Mouse (Mus musculus) stomach, embryonic 14.5 days (tissue): ENCODE measurements around the gene Ccnl1. TPM values are rescaled to one million over a fixed set of nuclear protein-coding genes. Genes with fewer than 3 reads are reported as not detected.
A peak's percentile ranks its signal among the peaks of the same experiment; 100 is the strongest.

Source experiments
- ATAC-seq: fragments of 200-750 bp; cut with Nextera tagmentation; 2 replicates; pipeline ENCODE4 v1.8.0; 2017; ENCODE audit warnings: low read depth, moderate TSS enrichment; ENCODE audit not compliant: insufficient number of reproducible peaks, insufficient read depth, low FRiP score
- H3K27ac ChIP-seq: fragments of 300-500 bp; sonication (generic); 2 replicates; pipeline ENCODE4 v1.5.1; 2014; ENCODE audit warnings: mild to moderate bottlenecking, low read length, moderate library complexity, mixed read lengths
- H3K27me3 ChIP-seq: fragments of 300-500 bp; sonication (generic); 2 replicates; pipeline ENCODE4 v1.6.1; 2014; ENCODE audit warnings: low read length, control low read depth, mixed read lengths; ENCODE audit not compliant: control insufficient read depth, insufficient read depth
- H3K36me3 ChIP-seq: fragments of 300-500 bp; sonication (generic); 2 replicates; pipeline ENCODE4 v1.6.1; 2014; ENCODE audit warnings: mild to moderate bottlenecking, control low read depth, low read length, moderate library complexity, mixed read lengths; ENCODE audit not compliant: control insufficient read depth, insufficient read depth
- H3K4me1 ChIP-seq: fragments of 300-500 bp; sonication (generic); 2 replicates; pipeline ENCODE4 v1.6.1; 2014; ENCODE audit warnings: low read length, control low read depth, mixed read lengths; ENCODE audit not compliant: control insufficient read depth, insufficient read depth
- H3K4me2 ChIP-seq: fragments of 300-500 bp; sonication (generic); replicated peaks from 2 replicates; pipeline ENCODE4 v1.6.1; 2014; ENCODE audit warnings: low read depth, low read length, control low read depth
- H3K4me3 ChIP-seq: fragments of 300-500 bp; sonication (generic); 2 replicates; pipeline ENCODE4 v1.5.1; 2014; ENCODE audit warnings: low read depth, low read length, control low read depth
- H3K9ac ChIP-seq: fragments of 300-500 bp; sonication (generic); replicated peaks from 2 replicates; pipeline ENCODE4 v1.6.1; 2014; ENCODE audit warnings: low read depth, mild to moderate bottlenecking, control low read depth, low read length, moderate library complexity, mixed read lengths
- H3K9me3 ChIP-seq: fragments of 300-500 bp; sonication (generic); 2 replicates; pipeline ENCODE4 v1.6.1; 2016; ENCODE audit warnings: low read depth, low read length, control low read depth; ENCODE audit not compliant: control insufficient read depth
- WGBS: fragments of 180-500 bp; shearing (Covaris S2); extraction: QIAGEN DNeasy Blood & Tissue Kit; methylation state at CpG from one replicate; pipeline ENCODE4 v1.1.7; 2014; 5-methylcytosine and 5-hydroxymethylcytosine counted together
- polyA plus RNA-seq: library from polyadenylated mRNA; unstranded; fragments of >200 nt; fragmentation: Nextera tagmentation; extraction: Ambion mirVana; gene quantifications from 2 replicates; pipeline ENCODE4 v1.2.1, GENCODE M21; 2014

Gene Ccnl1
- polyA plus RNA-seq, 1 experiment from 2014 or later = 137 TPM

GRCm38 (mm10) chr3:65925058-65925740 lies 32.9 kb downstream of the Ccnl1 start:
- Histone ChIP-seq H3K4me1 (0 out of 2 replicates have a peak, but pooled peaks cover 11% of the 10 kb centered on the region), H3K9me3 (no peaks in the 10 kb centered on the region), H3K27me3 (no peaks in the 10 kb centered on the region), H3K36me3 (no peaks in the 10 kb centered on the region), H3K4me2 (no peak overlapping the region), H3K4me3 (no peak overlapping the region), H3K27ac (no peak overlapping the region), H3K9ac (no peak overlapping the region)
- WGBS = 80% methylated on average over 5 of the region's 5 CpGs
- no peak for ATAC-seq

DNA sequence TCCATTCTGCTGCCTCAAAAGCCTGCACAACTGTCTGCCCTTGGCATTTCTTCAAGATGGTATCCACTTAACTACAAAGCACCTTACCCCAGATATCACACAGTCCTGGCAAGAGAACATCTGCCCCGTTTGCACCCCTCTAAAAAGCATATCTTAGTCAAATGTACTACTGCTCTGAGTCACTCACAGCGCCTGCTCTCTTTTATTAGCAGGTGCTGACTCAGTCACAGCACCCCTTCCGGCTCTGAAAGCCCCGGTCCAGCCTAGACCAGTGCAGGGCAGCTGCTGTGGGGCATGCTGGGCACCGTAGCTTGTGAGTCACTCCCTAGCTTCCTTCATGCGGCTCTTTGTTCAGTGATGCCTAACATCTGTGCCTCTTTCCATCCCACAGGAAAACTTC lies 35.6 kb downstream of the Ccnl1 start:
- Histone ChIP-seq H3K36me3 (no peaks in the 10 kb centered on the region), H3K4me3 (no peak overlapping the region), H3K9ac (no peak overlapping the region), H3K4me2 (no peak overlapping the region), H3K27ac (no peak overlapping the region), H3K9me3 (no peaks in the 10 kb centered on the region), H3K4me1 (no peaks in the 10 kb centered on the region), H3K27me3 (no peaks in the 10 kb centered on the region)
- 68% methylated on average over 6 of the region's 6 CpGs for WGBS
- ATAC-seq = 0 out of 2 replicates have a peak, but pooled peaks have one; percentile 37

- WGBS = 83% methylated on average over 1 of the region's 1 CpGs
These were observed 36.4 kb downstream of the Ccnl1 start for GRCm38 (mm10) chr3:65921671-65922070.

GRCm38 (mm10) chr3:65919016-65919415 lies 39.0 kb downstream of the Ccnl1 start:
- 95% methylated on average over 2 of the region's 2 CpGs for WGBS
- no peak overlapping the region for H3K4me3 ChIP-seq
- no peaks in the 10 kb centered on the region for H3K9me3 ChIP-seq
- no peaks in the 10 kb centered on the region for H3K27me3 ChIP-seq
- no peak overlapping the region for H3K9ac ChIP-seq
- H3K27ac ChIP-seq = no peak overlapping the region
- no peak for ATAC-seq
- no peaks in the 10 kb centered on the region for H3K4me1 ChIP-seq
- no peak overlapping the region for H3K4me2 ChIP-seq
- H3K36me3 ChIP-seq = no peaks in the 10 kb centered on the region

More at GRCm38 (mm10) chr3:65921671-65922070, 36.4 kb downstream of the Ccnl1 start:
- H3K4me2 ChIP-seq = no peak overlapping the region
- no peak overlapping the region for H3K9ac ChIP-seq
- H3K9me3 ChIP-seq = no peaks in the 10 kb centered on the region
- no peak overlapping the region for H3K27ac ChIP-seq
- no peaks in the 10 kb centered on the region for H3K4me1 ChIP-seq
- no peak for ATAC-seq
- no peaks in the 10 kb centered on the region for H3K36me3 ChIP-seq
- no peak overlapping the region for H3K4me3 ChIP-seq
- H3K27me3 ChIP-seq = no peaks in the 10 kb centered on the region

GRCm38 (mm10) chr3:65912928-65913327 lies 45.1 kb downstream of the Ccnl1 start:
- ATAC-seq = no peak
- Histone ChIP-seq H3K9me3 (no peaks in the 10 kb centered on the region), H3K27ac (no peak overlapping the region), H3K27me3 (no peaks in the 10 kb centered on the region), H3K9ac (no peak overlapping the region), H3K36me3 (no peaks in the 10 kb centered on the region), H3K4me2 (no peak overlapping the region), H3K4me1 (no peaks in the 10 kb centered on the region), H3K4me3 (no peak overlapping the region)
- 53% methylated on average over 4 of the region's 4 CpGs for WGBS

DNA sequence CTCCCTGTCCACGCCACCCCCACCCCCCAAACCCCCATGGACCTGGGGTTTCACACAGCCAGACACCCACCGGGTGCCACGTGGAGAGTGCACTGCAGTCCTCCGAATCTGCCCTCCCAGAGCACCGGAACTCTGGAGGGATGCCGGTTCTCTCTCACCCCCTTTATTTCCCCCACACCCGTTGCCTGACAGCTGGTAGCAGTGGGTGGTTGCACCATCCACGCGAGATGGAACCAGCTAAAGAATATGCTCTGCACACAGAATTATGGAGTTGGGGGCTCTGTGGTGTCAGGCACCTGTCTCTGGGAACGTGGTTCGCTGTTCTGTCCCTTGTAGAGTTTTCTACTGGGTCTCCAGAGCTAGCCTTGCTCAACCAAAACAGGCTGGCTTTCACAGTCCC lies 45.8 kb downstream of the Ccnl1 start:
- no peaks in the 10 kb centered on the region for H3K4me1 ChIP-seq
- no peaks in the 10 kb centered on the region for H3K27me3 ChIP-seq
- H3K4me3 ChIP-seq = no peak overlapping the region
- no peak overlapping the region for H3K4me2 ChIP-seq
- H3K27ac ChIP-seq = no peak overlapping the region
- no peaks in the 10 kb centered on the region for H3K9me3 ChIP-seq
- 80% methylated on average over 11 of the region's 11 CpGs for WGBS
- H3K9ac ChIP-seq = no peak overlapping the region
- ATAC-seq = no peak
- no peaks in the 10 kb centered on the region for H3K36me3 ChIP-seq

DNA sequence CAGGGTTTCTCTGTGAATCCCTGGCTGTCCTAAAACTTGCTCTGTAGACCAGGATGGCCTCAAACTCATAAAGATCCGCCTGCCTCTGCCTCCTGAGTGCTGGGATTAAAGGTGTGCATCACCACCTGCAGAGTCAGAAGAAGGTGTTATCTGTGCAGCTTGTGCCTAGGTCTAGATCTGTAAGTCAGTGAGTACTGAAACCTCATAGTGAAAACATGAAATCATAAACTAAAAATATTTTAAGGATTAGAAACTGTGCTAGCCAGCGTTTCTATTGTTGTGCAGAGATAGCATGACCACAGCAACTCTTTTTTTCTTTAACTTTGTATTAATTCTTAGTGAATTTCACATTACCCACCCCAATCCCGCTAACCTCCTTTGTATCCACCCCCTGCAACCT lies 46.8 kb downstream of the Ccnl1 start:
- ATAC-seq = no peak
- Histone ChIP-seq H3K4me1 (no peaks in the 10 kb centered on the region), H3K4me3 (no peak overlapping the region), H3K27me3 (no peaks in the 10 kb centered on the region), H3K36me3 (no peaks in the 10 kb centered on the region), H3K9me3 (no peaks in the 10 kb centered on the region), H3K27ac (no peak overlapping the region), H3K4me2 (no peak overlapping the region), H3K9ac (no peak overlapping the region)
- WGBS = 88% methylated on average over 3 of the region's 3 CpGs

GRCm38 (mm10) chr3:65909454-65909853 lies 48.6 kb downstream of the Ccnl1 start:
- H3K27ac ChIP-seq = no peak overlapping the region
- H3K4me3 ChIP-seq = no peak overlapping the region
- no peak overlapping the region for H3K9ac ChIP-seq
- no peaks in the 10 kb centered on the region for H3K27me3 ChIP-seq
- WGBS = 86% methylated on average over 2 of the region's 2 CpGs
- 0 out of 2 replicates have a peak, but pooled peaks cover 4% of the 10 kb centered on the region for H3K4me1 ChIP-seq
- no peak; the same call in 1 of the 2 replicates for ATAC-seq
- H3K4me2 ChIP-seq = no peak overlapping the region
- no peaks in the 10 kb centered on the region for H3K9me3 ChIP-seq
- no peaks in the 10 kb centered on the region for H3K36me3 ChIP-seq

DNA sequence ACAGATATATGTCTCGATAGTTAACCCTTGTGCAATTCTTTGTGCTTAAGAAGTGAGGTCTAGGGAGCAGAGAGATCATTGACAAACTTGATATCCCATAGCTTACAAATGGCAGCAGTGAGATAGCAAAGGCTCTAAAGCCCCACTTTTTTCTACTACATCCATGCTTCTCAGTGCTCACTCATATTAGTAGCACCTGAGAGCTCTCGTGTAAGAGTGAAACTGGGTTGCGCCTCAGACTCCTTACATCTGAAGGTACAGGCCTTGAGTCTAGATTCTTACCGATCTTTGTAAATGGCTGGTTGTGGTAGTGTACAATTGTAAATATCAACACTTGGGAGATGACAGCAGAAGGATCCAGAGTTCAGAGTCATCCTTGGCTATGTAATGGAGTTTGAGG lies 50.5 kb downstream of the Ccnl1 start:
- ATAC-seq = no peak
- 94% methylated on average over 4 of the region's 4 CpGs for WGBS

More for the DNA sequence above, 50.5 kb downstream of the Ccnl1 start:
- H3K9ac ChIP-seq = no peak overlapping the region
- no peak overlapping the region for H3K4me2 ChIP-seq
- H3K27me3 ChIP-seq = no peaks in the 10 kb centered on the region
- H3K27ac ChIP-seq = no peak overlapping the region
- H3K9me3 ChIP-seq = no peaks in the 10 kb centered on the region
- no peaks in the 10 kb centered on the region for H3K36me3 ChIP-seq
- H3K4me1 ChIP-seq = 0 out of 2 replicates have a peak, but pooled peaks cover 9% of the 10 kb centered on the region
- H3K4me3 ChIP-seq = no peak overlapping the region
